Mouse (Mus musculus) bone marrow, adult 2 months (tissue): ENCODE data around the gene Kdelc1. TPM values are rescaled to one million over a fixed set of nuclear protein-coding genes. Genes with fewer than 3 reads are reported as not detected.

Experiments
- H3K27ac ChIP-seq: fragments of 200-500 bp; 2 replicates; pipeline ENCODE4 v1.5.1; 2012; ENCODE audit warnings: low read depth, mild to moderate bottlenecking, control low read depth, inconsistent platforms, low read length; ENCODE audit not compliant: control insufficient read depth, poor library complexity, insufficient read depth
- H3K4me1 ChIP-seq: fragments of 200-500 bp; 2 replicates; pipeline ENCODE4 v1.6.1; 2011; ENCODE audit warnings: low read length; ENCODE audit not compliant: control insufficient read depth, insufficient read depth
- H3K4me3 ChIP-seq: fragments of 200-500 bp; replicated peaks from 2 replicates; pipeline ENCODE3; 2011; ENCODE audit warnings: mild to moderate bottlenecking, low read depth, low read length, control low read depth; ENCODE audit not compliant: control insufficient read depth
- CTCF ChIP-seq: fragments of 200-500 bp; IDR thresholded peaks from 2 replicates; pipeline ENCODE4 v1.5.1; 2011; ENCODE audit warnings: low read length, control low read depth; ENCODE audit not compliant: control insufficient read depth, insufficient read depth
- POLR2A ChIP-seq: fragments of 200-500 bp; IDR thresholded peaks from 2 replicates; pipeline ENCODE4 v1.6.1; 2011; ENCODE audit warnings: low read depth, mild to moderate bottlenecking, control low read depth, low read length, borderline replicate concordance; ENCODE audit not compliant: control insufficient read depth
- WGBS: fragments of 180-500 bp; shearing (Covaris S2); methylation state at CpG from one replicate; pipeline ENCODE4 v1.1.7; 2018; 5-methylcytosine and 5-hydroxymethylcytosine counted together
- polyA plus RNA-seq: library from polyadenylated mRNA; stranded (reverse); fragments of >200 nt; gene quantifications from 2 replicates; pipeline ENCODE4 v1.2.4, GENCODE M21; 2011; ENCODE audit warnings: low replicate concordance; ENCODE audit not compliant: missing spikeins, insufficient read depth, insufficient read length

Kdelc1 gene
- polyA plus RNA-seq, 1 experiment = 5.6 TPM

- TF ChIP-seq CTCF (no peak), POLR2A (no peak)
- 21% methylated on average over 5 of the region's 5 CpGs for WGBS
- H3K27ac ChIP-seq = no peak overlapping the region
- no peaks in the 10 kb centered on the region; the same call in 1 of the 2 replicates for H3K4me1 ChIP-seq
- H3K4me3 ChIP-seq = no peak overlapping the region
These were observed 15.7 kb downstream of the Kdelc1 start for GRCm38 (mm10) chr1:44102939-44103338.

GRCm38 (mm10) chr1:44102259-44102717, 16.3 kb downstream of the Kdelc1 start, which contains the start of gene Tex30:
Gene Tex30, minus strand, starts transcription at chr1:44102441.
- peak within 1 kb of the TSS; percentile 93 for H3K4me3 ChIP-seq
- TF ChIP-seq POLR2A (peak; percentile 92), CTCF (no peak)
- WGBS = under 1% methylated on average over 55 of the region's 55 CpGs
- H3K27ac ChIP-seq = peak within 1 kb of the TSS; percentile 99
- no peaks in the 10 kb centered on the region; the same call in 1 of the 2 replicates for H3K4me1 ChIP-seq

- no peak for TF ChIP-seq CTCF
- TF ChIP-seq POLR2A = peak; percentile 28; the same call in 1 of the 2 replicates
- Histone ChIP-seq H3K27ac (peak overlapping the region; percentile 99), H3K4me3 (peak overlapping the region; percentile 93), H3K4me1 (no peaks in the 10 kb centered on the region; the same call in 1 of the 2 replicates)
- WGBS = under 1% methylated on average over 55 of the region's 55 CpGs
These were observed 17.0 kb downstream of the Kdelc1 start for GRCm38 (mm10) chr1:44101448-44102225.

GRCm38 (mm10) chr1:44064625-44065024, 54.0 kb downstream of the Kdelc1 start:
- WGBS = 0% methylated on average over 1 of the region's 1 CpGs
- Histone ChIP-seq H3K4me3 (no peak overlapping the region), H3K4me1 (no peaks in the 10 kb centered on the region), H3K27ac (no peak overlapping the region)
- TF ChIP-seq POLR2A (no peak), CTCF (no peak)

GRCm38 (mm10) chr1:44063439-44063838, 55.2 kb downstream of the Kdelc1 start:
- no peak overlapping the region for H3K4me3 ChIP-seq
- WGBS = 85% methylated on average over 6 of the region's 6 CpGs
- no peak overlapping the region for H3K27ac ChIP-seq
- TF ChIP-seq CTCF = no peak
- no peak for TF ChIP-seq POLR2A
- no peaks in the 10 kb centered on the region for H3K4me1 ChIP-seq

- WGBS = 78% methylated on average over 2 of the region's 2 CpGs
These were observed 56.8 kb downstream of the Kdelc1 start, which contains the start of gene Gm8251 for GRCm38 (mm10) chr1:44061836-44062235. Gene Gm8251, minus strand, starts transcription at chr1:44061936.

GRCm38 (mm10) chr1:44057805-44058204, 60.8 kb downstream of the Kdelc1 start:
- TF ChIP-seq POLR2A = no peak
- TF ChIP-seq CTCF = no peak
- WGBS = 67% methylated on average over 3 of the region's 3 CpGs
- no peak overlapping the region for H3K27ac ChIP-seq
- H3K4me3 ChIP-seq = no peak overlapping the region
- H3K4me1 ChIP-seq = no peaks in the 10 kb centered on the region

More at GRCm38 (mm10) chr1:44061836-44062235, 56.8 kb downstream of the Kdelc1 start, which contains the start of gene Gm8251:
- Histone ChIP-seq H3K4me3 (no peak within 1 kb of the TSS), H3K4me1 (no peaks in the 10 kb centered on the region), H3K27ac (no peak within 1 kb of the TSS)
- TF ChIP-seq CTCF = no peak
- no peak for TF ChIP-seq POLR2A

Other genes with a start within 250 kb of the Kdelc1 start
- gene Tpp2, start 185.2 kb downstream of the Kdelc1 start, polyA plus RNA-seq = 12.6 and 22.4 TPM in 2 replicates
- gene Mettl21c, start 98.8 kb downstream of the Kdelc1 start, polyA plus RNA-seq = not detected in 2 replicates
- gene Gm8251, start 56.9 kb downstream of the Kdelc1 start, polyA plus RNA-seq = 0.43 and 0.92 TPM in 2 replicates
- 5.6 and 39.5 TPM in 2 replicates for gene Tex30, start 16.4 kb downstream of the Kdelc1 start, polyA plus RNA-seq
- 0.81 and 2.1 TPM in 2 replicates for gene Bivm, start 149 bp upstream of the Kdelc1 start, polyA plus RNA-seq
- 7.1 and 7.3 TPM in 2 replicates for gene Ercc5, start 28.9 kb upstream of the Kdelc1 start, polyA plus RNA-seq
- not detected in 2 replicates for gene Mettl21e, start 100.2 kb upstream of the Kdelc1 start, polyA plus RNA-seq